Mouse (Mus musculus) stomach, embryonic 16.5 days (tissue): ENCODE data around the gene Vmn2r10. TPM values are rescaled to one million over a fixed set of nuclear protein-coding genes. Genes with fewer than 3 reads are reported as not detected.
"Not testable (repeated sequence)": the region's sequence is repeated elsewhere in the genome, so short reads cannot be mapped to it uniquely, and the experiment has no call there.

Experiments used
- ATAC-seq: fragments of 200-750 bp; cut with Nextera tagmentation; 2 replicates; pipeline ENCODE4 v1.8.0; 2017; ENCODE audit warnings: moderate number of reproducible peaks, moderate TSS enrichment; ENCODE audit not compliant: insufficient read depth, low FRiP score
- H3K27ac ChIP-seq: fragments of 300-500 bp; sonication (generic); 2 replicates; pipeline ENCODE4 v1.5.1; 2014; ENCODE audit warnings: low read length
- H3K27me3 ChIP-seq: fragments of 300-500 bp; sonication (generic); 2 replicates; pipeline ENCODE4 v1.6.1; 2014; ENCODE audit warnings: low read length, control low read depth, mixed read lengths; ENCODE audit not compliant: control insufficient read depth, insufficient read depth
- H3K36me3 ChIP-seq: fragments of 300-500 bp; sonication (generic); 2 replicates; pipeline ENCODE4 v1.6.1; 2014; ENCODE audit warnings: low read length; ENCODE audit not compliant: control insufficient read depth, insufficient read depth
- H3K4me1 ChIP-seq: fragments of 300-500 bp; sonication (generic); 2 replicates; pipeline ENCODE4 v1.6.1; 2014; ENCODE audit warnings: low read length, control low read depth, mixed read lengths; ENCODE audit not compliant: control insufficient read depth, insufficient read depth
- H3K4me2 ChIP-seq: fragments of 300-500 bp; sonication (generic); 2 replicates; pipeline ENCODE4 v1.6.1; 2014; ENCODE audit warnings: low read depth, low read length, mixed read lengths
- H3K4me3 ChIP-seq: fragments of 300-500 bp; sonication (generic); replicated peaks from 2 replicates; pipeline ENCODE4 v1.5.1; 2014; ENCODE audit warnings: mild to moderate bottlenecking, low read length
- H3K9ac ChIP-seq: fragments of 300-500 bp; sonication (generic); 2 replicates; pipeline ENCODE4 v1.6.1; 2014; ENCODE audit warnings: low read length
- H3K9me3 ChIP-seq: fragments of 300-500 bp; sonication (generic); replicated peaks from 2 replicates; pipeline ENCODE4 v1.6.1; 2016; ENCODE audit warnings: low read length, control low read depth; ENCODE audit not compliant: control insufficient read depth
- WGBS: fragments of 180-500 bp; shearing (Covaris S2); extraction: QIAGEN DNeasy Blood & Tissue Kit; methylation state at CpG from one replicate; pipeline ENCODE4 v1.1.7; 2014; 5-methylcytosine and 5-hydroxymethylcytosine counted together
- polyA plus RNA-seq: library from polyadenylated mRNA; unstranded; fragments of >200 nt; fragmentation: Nextera tagmentation; extraction: Ambion mirVana; gene quantifications from 2 replicates; pipeline ENCODE4 v1.2.1, GENCODE M21; 2015

Gene Vmn2r10
- not detected in 2 replicates for polyA plus RNA-seq

DNA sequence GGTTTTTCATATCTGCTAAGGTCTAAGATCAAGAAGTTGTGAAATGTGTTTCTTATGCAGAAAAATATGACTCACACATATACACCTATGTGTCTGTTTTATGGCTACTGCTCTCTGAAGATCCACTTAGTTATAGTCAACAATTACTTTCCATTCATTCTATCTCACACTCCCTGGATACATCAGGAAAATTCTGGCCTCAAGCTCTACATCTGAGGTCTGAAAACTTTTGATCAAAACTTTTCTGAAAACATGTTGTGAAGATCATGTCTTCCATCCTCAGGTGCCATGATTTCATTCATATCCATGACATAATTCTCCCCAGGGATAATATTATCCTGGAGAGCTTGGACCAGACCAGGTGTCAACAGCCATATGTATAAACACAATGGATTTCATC is at the start of gene Vmn2r10:
TSS of gene Vmn2r10 (minus strand) at position 101 of the 400 bp plus-strand sequence.
- H3K36me3 ChIP-seq, ATAC-seq, H3K4me2 ChIP-seq, H3K9ac ChIP-seq, H3K9me3 ChIP-seq, H3K27ac ChIP-seq, H3K4me3 ChIP-seq, H3K27me3 ChIP-seq, H3K4me1 ChIP-seq: not testable (repeated sequence)

DNA sequence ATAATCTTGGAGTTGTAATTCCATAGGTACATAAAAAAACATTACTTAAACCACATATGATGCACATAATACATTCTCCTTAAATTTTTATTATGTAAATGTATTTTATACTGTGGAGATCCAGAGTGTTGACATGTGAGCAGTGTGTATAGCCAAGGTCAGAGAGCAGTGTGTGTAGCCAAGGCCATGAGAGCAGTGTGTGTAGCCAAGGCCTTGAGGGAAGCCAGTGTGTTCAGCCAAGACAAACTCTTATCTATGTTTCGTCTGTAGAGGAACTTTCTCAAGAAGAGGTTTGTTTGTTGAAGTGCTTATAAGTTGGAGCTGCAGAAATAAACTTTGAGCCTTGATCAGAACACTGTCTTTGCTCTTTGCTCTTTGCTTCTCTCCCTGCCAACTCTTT is 49.0 kb upstream of the Vmn2r10 start:
- H3K27ac ChIP-seq, result no peak overlapping the region
- H3K4me2 ChIP-seq, result no peak overlapping the region
- H3K4me3 ChIP-seq, result no peak overlapping the region
- H3K4me1 ChIP-seq, result no peaks in the 10 kb centered on the region
- no peaks in the 10 kb centered on the region for H3K27me3 ChIP-seq
- no peak for ATAC-seq
- 75% methylated on average over 1 of the region's 1 CpGs for whole genome bisulfite sequencing
- H3K9ac ChIP-seq, result no peak overlapping the region
- H3K36me3 ChIP-seq, result no peaks in the 10 kb centered on the region
- no peaks in the 10 kb centered on the region for H3K9me3 ChIP-seq

DNA sequence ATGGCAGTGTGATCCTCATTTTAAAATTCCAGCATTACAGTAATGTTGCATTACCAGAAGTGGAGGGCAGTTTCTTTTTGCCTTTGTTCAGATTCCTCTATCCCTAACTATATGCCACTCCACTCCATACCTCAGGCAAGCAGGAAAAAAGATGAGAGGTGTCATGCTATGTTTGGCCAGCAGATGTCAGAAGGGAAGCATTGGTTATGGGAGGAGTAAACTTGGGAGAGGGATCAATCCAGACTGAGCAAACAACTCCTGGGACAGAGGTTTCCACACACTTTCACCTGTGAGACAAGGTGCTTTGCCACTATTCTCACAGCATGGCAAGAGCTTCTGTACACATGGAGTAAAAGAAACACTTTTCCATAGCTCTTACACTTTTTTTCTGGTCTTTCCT is 26.3 kb upstream of the Vmn2r10 start:
- H3K4me3 ChIP-seq, result no peak overlapping the region
- ATAC-seq, result no peak

DNA sequence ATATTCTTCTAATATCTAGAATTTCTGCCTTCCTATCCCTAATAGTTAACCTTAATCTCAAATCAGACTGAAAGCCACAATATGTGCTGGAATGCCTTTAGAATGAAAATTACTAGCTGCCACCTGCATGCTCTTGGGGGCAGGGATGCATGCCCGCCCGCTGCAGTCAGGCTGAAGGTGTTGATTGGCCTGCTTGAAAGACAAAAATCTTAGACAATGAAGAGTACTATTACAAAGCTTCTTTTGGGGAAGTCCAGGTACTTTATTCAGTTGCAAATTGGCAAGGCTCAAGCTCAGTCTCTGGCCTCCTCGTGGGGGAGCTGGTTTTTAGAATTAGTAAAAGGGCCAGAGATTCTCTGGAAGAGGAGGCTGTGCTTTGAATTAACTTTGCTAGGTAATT is 17.4 kb downstream of the Vmn2r10 start:
- ATAC-seq, result no peak
- Histone ChIP-seq H3K27me3 (no peaks in the 10 kb centered on the region), H3K4me2 (no peak overlapping the region), H3K9ac (no peak overlapping the region), H3K27ac (no peak overlapping the region), H3K36me3 (no peaks in the 10 kb centered on the region), H3K4me1 (no peaks in the 10 kb centered on the region), H3K4me3 (no peak overlapping the region), H3K9me3 (0 out of 2 replicates have a peak, but pooled peaks cover 4% of the 10 kb centered on the region)
- 81% methylated on average over 3 of the region's 3 CpGs for WGBS

More for the DNA sequence above, 26.3 kb upstream of the Vmn2r10 start:
- Histone ChIP-seq H3K9me3 (no peaks in the 10 kb centered on the region), H3K4me1 (no peaks in the 10 kb centered on the region), H3K27ac (no peak overlapping the region), H3K9ac (no peak overlapping the region), H3K27me3 (no peaks in the 10 kb centered on the region), H3K36me3 (no peaks in the 10 kb centered on the region), H3K4me2 (no peak overlapping the region)

Other genes starting within 250 kb of the Vmn2r10 start
- 0.43 and 0.85 TPM in 2 replicates for gene Rnf212, start 231.5 kb downstream of the Vmn2r10 start, polyA plus RNA-seq
- 5.3 and 7.6 TPM in 2 replicates for gene Tmed11, start 211.2 kb downstream of the Vmn2r10 start, polyA plus RNA-seq
- 0.02 TPM in 1 of 2 replicates, not detected in the other for gene Vmn2r8, start 197.7 kb downstream of the Vmn2r10 start, polyA plus RNA-seq
- not detected in 2 replicates for gene Vmn2r9, start 153.9 kb downstream of the Vmn2r10 start, polyA plus RNA-seq
- gene Vmn2r11, start 53.0 kb upstream of the Vmn2r10 start, polyA plus RNA-seq, result not detected in 2 replicates
- not detected in 2 replicates for gene Vmn2r12, start 91.4 kb upstream of the Vmn2r10 start, polyA plus RNA-seq
- not detected in 2 replicates for gene Vmn2r13, start 185.7 kb upstream of the Vmn2r10 start, polyA plus RNA-seq
- gene Vmn2r14, start 218.2 kb upstream of the Vmn2r10 start, polyA plus RNA-seq, result not detected in 2 replicates